Mouse (Mus musculus) common myeloid progenitor, adult 5-6 weeks (primary cell): ENCODE results near the gene Hikeshi. TPM values are rescaled to one million over a fixed set of nuclear protein-coding genes. Genes with fewer than 3 reads are reported as not detected.

Source experiments
- ATAC-seq: replicated peaks from 2 replicates; pipeline ENCODE4 v1.8.0; 2016; ENCODE audit warnings: low read depth, mild to moderate bottlenecking, moderate TSS enrichment, inconsistent platforms; ENCODE audit not compliant: poor library complexity, severe bottlenecking
- total RNA-seq: library from RNA; stranded (forward); fragments of 200-1000, 187-1606 nt; gene quantifications from 2 replicates; pipeline ENCODE4 v1.2.3, GENCODE M21; 2017

Gene Hikeshi
- 96.7 and 113 TPM in 2 replicates for total RNA-seq

DNA sequence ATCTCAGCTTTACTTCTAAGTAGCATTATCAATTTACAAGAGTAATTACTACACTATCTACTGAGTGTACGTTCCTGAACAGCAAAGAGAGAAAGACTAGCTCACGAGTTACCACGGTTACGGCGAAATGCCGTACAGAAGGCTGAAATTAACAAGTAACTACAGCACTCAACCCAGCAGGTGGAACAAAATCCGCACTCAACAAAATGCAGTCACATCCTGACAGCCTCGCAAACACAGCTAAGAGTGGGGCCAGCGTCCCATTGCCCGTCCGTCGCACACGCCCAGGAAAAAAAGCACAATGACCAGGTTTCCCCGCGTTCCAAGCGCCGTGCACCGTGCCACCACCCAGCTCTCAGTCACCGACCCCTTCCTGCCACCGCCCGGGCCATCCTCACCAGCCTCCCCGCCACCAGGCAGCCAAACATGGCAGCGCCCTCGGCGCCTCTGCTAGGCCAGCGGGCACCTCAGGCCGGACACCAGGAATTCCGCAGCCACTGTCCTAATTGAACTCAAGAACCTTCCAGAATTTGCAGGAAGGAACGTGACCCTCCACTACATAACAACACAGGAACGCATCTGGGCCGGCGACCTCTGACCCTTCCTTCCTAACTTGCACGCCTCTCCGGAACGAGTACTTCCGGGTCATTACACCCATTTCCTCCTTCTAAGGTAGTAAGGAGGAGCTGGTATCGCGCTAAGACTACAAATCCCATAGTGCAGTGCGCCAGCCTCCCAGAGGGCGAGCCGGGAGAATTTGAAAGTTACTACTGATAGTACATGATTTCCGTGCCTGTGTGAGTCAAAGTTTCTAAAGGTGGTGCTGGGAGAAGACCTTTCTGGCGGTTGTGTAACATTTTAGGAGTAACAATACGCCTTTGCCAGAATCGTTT lies at the start of gene Hikeshi:
Gene Hikeshi (minus strand): TSS at position 634 of the 893 bp plus-strand sequence.
- peak; percentile 100 for ATAC-seq

DNA sequence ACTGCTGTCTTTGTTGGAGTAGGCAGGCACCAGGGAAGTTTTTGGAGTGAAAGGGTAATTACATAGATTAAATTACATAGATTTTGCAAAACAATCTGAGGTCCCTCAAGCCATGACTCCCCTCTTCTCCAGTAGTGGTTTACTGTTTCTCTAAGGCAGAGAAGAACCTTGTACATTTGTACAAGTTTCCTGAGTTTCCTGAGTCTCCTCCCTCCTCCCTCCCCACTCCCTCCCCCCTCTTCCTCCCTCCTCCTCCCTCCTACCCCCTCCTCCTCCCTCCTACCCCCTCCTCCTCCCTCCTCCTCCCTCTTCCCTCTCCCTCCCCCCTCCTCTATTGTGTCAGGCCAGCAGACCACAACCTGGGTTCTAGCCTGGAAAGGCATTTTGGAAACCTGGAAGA lies 43.4 kb upstream of the Hikeshi start:
- ATAC-seq, result no peak

DNA sequence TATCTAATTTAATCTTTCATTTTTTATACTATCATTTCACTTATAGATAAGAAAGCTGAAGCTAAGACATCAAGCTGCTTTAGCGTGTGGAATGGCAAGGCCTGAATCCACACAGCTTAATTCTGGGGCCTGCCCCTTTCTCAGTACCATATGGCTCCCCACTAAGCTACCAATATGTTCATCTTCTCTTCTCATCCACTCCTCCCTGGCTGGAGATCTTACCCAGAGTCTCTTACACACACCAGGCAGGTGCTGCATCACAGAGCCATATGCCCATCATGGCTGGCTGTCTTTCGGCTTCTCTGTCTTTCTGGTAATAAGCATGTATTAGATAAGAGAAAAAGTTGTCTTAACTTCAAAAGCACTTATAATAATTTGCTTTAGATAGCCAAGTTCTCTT lies 42.4 kb upstream of the Hikeshi start:
- ATAC-seq, result no peak

DNA sequence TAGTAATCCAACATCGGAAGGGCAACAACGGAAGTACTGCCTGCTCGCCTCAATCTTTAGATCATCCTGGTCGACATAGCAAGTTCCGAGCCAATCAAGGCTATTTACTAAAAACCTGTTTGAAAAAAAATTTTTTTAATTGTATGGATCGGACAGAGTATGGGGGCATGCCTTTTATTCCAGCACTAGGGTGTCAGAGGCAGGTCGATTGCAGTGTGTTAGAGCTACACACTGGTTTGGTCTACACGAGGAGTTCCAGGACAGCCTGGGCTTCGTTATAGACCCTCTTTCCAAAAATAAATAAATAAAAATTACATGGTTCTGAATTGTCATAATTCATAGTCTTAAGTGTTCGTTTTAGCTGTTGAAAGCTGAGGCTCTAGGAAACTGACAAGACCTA lies 40.6 kb upstream of the Hikeshi start:
- no peak for ATAC-seq

DNA sequence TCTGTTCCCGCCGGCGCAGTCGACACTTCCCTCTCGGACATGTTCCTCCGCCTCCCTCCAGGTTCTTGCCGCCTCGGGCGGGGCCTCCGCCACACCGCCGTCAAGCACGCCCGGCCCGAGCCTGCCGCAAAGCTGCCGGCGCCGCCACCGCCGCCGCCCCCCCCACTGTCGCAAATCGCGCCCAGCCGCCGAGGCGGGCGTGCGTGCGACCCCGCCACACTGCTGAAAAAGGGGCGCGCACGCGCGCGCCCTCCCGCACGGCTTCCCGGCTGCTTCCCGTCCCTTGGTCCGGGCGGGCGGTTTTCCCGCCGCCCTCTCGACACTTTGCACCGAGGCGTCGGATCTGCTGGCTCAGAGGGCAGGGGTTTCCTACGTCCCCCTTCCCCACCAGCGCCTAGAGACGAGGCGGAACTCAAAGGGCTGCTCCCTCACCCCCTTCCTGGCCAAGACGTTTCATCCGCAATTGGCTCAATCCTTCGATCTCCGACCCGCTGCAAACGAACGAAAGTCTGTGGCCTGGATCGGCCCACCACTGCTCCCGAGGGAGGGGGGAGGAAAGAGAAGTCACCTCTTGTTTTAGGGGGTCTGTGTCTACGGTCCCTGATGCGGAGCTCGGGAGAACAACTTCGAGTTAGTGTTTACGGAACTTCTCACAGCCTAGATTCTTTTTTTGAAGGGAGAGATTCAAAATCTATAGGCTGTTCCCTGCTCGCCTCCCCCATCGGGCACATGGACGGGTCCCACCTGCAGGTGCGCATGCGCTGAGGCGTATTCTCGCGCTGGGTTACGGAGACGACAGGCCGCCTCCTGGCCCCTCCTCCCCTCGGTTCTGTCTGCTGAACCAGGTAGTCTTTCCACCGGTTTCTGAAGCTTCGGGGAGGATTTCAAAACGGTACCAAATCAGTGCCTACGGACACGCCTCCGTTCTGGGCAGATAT lies 39.8 kb upstream of the Hikeshi start, which contains the start of gene Eed:
Gene Eed (minus strand): TSS at position 499 of the 938 bp plus-strand sequence.
- ATAC-seq, result peak; percentile 82

DNA sequence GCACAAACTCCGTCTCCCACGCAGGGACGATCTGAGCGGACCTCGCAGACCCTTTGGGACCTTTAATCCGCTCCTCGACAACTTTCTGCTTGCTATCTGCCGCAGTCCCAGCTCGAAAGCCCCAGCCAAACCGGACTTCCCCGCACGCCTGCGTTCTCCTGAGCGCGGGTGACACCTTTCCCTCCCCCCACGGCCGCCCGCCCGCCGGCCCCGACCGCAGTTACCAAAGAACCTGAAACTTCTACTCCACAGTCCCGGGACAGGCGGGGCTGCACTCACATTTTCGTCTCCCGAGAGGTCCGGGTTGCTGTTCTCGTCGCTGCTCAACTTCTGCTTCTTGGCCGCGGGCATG lies 39.1 kb upstream of the Hikeshi start:
- no peak for ATAC-seq

DNA sequence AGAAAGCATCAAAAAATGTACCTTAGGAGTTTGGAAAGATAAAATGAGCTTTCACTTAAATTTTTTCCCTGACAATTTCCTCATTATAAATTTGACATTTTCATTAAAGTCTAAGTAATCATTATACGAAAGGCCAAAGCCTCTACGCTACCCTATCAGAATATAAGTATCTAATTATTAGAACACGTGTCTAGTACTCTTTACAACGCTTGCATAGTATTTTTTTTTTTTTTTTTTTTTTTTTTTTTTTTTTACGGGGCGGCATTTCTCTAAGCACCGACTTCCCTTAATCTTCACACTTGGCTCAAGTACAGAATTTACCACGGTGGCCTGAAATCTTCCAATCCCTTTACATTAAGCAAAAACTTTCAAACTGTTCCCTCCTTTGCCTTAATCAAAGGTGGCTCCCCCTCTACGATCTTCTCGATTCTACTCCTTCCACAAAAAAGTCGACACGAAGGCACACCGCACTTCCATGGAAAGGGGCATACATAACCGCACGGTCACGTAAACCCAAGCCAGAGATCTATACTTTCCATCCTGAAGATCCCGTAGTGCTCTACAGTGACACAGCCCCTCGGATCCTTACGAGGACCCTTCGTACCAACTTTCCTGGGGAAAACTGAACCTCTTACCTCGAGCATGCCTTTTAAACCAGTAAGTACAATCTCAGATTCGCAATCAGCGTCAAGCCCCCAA lies 38.6 kb upstream of the Hikeshi start:
- no peak for ATAC-seq

DNA sequence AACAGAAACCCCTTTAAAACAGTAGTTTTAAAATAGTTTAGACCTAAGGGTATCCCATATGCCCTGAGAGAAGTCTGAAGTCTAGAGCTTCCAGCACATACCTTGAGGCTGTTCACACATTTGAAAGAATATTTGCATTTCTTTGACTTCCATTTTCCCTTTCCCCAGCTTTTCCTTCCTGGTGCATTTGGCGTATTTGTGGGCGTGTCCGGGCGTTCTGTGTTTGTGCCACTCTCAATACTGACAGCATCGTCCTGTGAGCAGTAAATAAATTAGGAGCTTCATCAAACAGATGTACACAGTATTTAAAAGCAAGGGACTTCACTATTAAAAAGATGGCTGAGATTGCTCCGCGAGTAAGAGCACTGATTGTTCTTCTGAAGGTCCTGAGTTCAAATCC lies 35.8 kb upstream of the Hikeshi start:
- no peak for ATAC-seq

DNA sequence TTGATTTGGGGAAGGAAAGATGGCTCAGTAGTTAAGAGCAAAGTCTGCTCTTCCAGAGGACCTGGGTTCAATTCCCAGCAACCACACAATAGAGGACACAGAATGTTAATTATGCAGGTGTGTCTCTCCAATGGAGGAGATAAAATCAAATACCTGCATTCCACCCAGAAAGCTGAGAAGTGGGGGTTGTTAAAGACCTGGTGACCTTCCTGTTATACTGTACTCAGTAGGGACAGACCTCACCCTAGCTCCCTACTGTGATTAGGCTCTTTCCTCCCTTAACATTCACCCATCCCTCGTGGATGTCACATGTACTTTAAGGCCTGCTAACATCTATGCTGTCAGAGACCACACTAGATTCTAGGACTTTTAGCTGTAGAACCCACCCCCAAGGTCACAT lies 34.6 kb upstream of the Hikeshi start:
- no peak for ATAC-seq

DNA sequence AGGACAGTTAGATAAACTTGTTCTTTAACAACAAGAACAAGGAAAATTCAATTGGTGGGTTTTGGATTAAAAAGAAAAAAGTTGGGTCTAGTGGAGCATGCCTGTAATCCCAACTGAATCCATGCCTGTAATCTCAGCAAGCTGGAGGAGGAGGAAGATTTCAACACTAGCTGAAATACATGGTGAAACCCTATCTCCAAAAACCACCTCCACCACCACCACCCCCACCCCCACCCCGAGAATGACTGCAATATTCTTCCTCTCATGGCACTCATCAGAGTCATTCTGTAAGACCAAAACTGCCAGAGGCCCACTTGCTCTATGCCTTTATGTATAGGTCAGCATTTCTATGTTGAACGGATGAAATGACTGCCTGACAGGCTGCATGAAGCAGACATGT lies 26.2 kb upstream of the Hikeshi start:
- ATAC-seq, result no peak

DNA sequence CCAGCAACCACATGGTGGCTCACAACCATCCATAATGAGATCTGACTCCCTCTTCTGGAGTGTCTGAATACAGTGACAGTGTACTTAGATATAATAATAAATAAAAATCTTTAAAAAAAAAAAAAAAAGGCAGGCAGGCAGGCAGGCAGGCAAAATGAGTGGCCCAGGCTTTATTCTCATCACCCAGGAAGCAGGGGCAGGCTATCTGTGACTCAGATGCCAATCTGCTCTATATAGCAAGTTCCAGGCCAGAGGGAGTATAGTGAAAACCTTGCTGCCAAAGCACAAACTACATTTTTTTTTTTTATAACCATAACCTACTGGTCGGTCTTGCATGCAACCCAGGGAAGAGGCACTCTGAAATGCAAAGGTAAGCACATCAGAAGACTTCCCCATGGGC lies 25.8 kb upstream of the Hikeshi start:
- ATAC-seq, result no peak

DNA sequence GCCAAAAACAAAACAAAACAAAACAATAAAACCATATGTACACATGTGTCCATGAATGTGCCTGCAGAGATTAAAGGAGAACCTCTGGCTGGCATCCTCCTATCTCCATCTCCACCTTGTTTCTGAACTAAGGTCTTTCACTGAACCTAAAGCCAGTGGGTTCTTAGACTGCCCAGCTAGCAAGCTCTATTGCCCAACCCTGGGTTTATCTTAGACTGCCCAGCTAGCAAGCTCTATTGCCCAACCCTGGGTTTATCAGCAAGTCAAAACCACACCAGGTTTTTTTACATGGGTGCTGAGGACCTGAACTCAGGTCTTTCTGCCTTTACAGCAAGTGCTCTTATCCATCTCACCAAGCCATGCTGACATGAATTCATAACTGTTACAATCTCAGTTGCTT lies 22.1 kb upstream of the Hikeshi start:
- ATAC-seq, result peak; percentile 89

DNA sequence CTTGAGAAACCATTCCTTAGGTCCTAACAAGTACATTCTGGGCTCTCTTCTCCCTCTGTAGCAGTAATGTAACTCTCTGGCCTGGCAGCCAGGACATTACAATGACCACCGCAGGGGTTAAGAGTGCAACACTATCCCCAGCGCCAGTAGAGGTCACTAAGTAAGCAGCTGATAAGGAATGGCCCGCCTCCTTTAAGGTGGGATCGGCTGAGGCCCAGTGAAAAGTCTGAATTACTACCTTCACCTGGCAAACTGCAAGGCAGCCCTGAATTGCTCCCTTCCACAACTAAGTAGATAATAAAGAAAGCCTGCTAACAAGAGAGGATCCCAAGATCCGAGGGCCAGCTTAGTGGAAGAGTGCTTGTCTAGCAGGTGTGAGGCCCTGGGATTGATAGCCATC lies 16.3 kb upstream of the Hikeshi start:
- no peak for ATAC-seq

DNA sequence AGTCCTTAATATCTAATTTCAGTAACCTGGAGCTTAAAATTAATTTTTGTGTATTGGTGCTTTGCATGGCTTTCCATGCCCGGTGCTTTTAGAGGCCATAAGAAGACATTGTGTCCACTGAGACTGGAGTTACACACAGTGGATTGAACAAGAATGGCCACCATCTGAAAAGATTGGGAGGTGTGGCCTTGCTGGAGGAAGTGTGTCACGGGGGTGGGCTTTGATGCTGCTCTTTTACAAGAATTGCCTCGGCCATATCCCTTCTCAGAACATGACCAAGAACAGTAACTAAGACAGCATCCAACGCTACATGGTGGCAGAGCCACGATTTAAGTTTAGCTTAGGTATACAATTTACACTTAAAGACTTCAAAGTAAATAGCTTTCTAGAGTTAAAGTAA lies 13.3 kb upstream of the Hikeshi start:
- no peak for ATAC-seq

DNA sequence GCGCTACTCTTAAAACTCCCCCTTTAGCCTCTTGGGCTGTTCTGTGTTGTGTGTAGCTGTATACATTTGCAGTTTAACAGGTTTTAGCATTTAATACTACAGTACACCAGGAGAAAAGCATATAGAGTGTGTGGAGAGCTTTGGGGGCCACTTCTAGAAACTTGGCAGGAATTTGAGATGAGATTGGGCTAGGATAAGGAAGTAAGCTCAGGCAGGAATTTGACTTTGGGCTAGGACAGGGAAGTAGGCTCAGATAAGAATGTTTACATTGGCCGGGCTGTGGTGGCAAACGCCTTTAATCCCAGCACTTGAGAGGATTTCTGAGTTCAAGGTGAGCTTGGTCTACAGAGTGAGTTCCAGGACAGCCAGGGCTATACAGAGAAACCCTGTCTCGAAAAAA lies 8.4 kb upstream of the Hikeshi start:
- ATAC-seq, result no peak

DNA sequence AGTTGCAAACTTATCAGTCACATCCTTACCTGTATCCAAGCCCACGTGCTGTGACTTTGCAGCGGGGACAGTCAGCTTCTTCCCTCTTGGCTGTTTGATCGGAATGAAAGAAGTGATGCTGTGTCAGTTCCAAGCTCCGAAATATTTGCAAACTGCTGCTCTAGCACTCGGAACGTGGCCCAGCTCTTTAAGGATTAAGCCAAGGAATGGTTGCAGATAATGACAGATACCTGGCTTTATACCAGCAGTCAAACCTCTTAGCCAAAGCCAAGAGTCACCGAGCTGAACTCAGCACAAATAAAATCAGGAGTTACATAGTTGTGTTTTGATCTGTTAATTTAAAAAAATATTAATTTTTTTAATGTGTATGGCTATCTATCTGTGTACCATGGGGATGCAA lies 7.0 kb upstream of the Hikeshi start:
- no peak for ATAC-seq

DNA sequence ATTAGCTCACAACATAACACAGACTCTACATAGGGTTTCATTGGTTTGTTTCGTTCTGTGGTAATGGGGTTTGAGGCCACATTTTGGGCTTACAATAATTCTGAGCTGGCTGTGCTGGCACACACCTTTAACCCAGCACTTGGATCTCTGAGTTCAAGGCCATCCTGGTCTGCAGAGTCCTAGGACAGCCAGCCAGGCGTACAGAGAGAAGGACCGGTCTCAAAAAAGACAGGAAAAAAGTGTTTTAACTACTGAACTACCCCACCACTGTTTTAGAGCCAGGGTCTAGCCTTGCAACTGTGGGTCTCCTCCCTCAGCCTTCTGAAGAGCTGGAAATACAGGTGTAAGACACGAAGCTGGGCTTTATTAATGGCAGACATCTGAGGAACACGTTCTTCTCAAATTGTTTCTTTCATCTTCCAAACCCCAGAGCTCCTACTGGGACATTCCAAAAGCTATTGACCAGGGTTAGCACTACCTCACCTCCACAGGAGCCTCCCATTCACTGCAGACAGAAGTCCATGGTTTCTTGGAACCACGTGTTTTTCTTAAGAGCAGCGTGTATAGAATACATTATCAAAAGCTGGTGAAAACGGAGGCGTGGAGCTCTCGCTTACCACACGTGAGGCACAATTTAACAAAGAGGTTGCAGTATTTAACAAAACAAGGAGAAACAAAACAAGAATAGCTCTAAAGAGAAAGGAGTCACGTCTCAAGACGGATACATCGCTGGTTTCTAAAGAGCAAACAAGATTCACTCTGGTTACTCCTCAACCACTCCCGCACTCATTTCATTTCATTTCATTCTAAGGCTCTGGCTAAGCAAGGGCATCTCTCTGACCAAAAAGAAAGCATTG lies 1.3 kb downstream of the Hikeshi start:
- no peak for ATAC-seq

DNA sequence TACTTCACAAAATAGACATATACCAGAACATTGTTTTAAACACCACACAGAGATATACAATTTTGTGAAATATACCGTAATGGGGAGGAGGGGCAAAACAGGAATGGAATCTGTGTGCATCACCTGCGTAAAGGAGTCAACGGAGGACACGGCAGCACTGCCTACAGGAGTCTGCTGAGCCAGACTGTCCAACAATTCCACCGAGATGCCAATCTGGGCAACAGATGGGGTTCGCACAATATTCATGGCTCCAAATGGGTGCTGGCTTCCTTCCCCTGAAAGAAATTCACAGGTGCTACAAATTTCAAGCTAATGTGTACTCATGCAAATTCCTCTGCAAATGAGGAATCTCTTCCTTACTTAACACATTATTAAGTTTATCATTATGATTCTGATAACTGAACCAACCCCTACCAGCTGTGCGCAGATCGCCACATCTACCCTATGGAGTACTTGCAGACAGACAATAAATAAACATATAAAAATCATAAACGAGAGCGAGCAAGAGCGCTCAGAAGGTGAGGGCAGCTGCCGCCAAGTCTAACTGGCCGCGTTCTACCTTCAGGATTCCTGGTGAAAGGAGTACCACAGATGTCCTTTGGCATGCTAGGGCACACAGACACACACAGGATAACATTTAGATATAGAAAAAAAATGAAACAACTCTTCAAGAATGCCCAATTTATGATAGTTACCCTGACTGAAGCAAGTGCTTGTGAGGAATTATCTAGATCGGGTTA lies 17.4 kb downstream of the Hikeshi start:
- no peak for ATAC-seq

DNA sequence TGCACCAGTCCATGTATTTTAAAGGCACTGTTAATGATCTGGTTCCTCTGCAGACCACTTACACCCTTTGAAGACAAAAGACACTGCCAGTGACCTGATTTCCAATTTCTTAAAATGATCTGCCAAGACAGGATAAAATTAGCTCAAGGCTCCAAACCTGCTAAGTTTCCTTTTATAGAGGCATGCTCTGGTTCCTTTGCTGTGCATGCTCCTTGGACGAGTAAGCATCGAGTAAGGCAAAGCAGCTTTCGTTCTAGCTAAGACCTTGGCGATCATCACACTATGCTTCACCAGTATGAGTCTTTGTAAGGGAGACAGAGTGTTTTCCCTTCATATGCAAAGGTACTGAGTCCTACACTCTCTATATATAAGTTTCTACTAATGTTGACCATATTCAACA lies 23.2 kb downstream of the Hikeshi start:
- ATAC-seq, result no peak
